In genomic region chr2:21060347-21060650, GRCm38 (mm10) we compare ENCODE assay signal across 10 mouse cellular contexts.
DNase-seq lines count a peak whose midpoint lies in the region; ATAC-seq and TF ChIP-seq lines count a peak whose summit lies in the region.
"Had no signal": no experiment of that assay in that cellular context is flagged by ENCODE, and none has a peak within 500 bp of the region (broad histone marks: within the 10 kb centered on the region; RNA-seq: fewer than 3 reads in every experiment).

No protein-coding gene starts in this region.

- peak; percentile 88 for ATAC-seq in hindbrain, embryonic 13.5 days (ENCODE audit: low FRiP score)

- no peak overlapping the region for H3K4me3 ChIP-seq in embryonic facial prominence, embryonic 10.5 days
- no peak overlapping the region for H3K4me3 ChIP-seq in hindbrain, embryonic 13.5 days
- H3K4me3 ChIP-seq: megakaryocyte, embryonic 14.5 days had no signal

- H3K36me3 ChIP-seq in embryonic facial prominence, embryonic 10.5 days (replicated peaks): no peaks in the 10 kb centered on the region
- no peaks in the 10 kb centered on the region for H3K36me3 ChIP-seq in hindbrain, embryonic 13.5 days

- H3K9ac ChIP-seq in hindbrain, embryonic 13.5 days: no peak overlapping the region

- no peak overlapping the region for H3K4me2 ChIP-seq in hindbrain, embryonic 13.5 days

- H3K9me3 ChIP-seq in embryonic facial prominence, embryonic 10.5 days: no peaks in the 10 kb centered on the region
- H3K9me3 ChIP-seq in hindbrain, embryonic 13.5 days: no peaks in the 10 kb centered on the region; the same call in 1 of the 2 replicates
- H3K9me3 ChIP-seq: megakaryocyte, embryonic 14.5 days had no signal

- peak overlapping the region; percentile 57 for H3K27ac ChIP-seq in embryonic facial prominence, embryonic 10.5 days (replicated peaks)
- H3K27ac ChIP-seq in hindbrain, embryonic 13.5 days: peak overlapping the region; percentile 74

- 62% methylated on average over 2 of the region's 2 CpGs for WGBS in embryonic facial prominence, embryonic 10.5 days
- WGBS in hindbrain, embryonic 13.5 days: 15% methylated on average over 2 of the region's 2 CpGs

- no peak for TF ChIP-seq CTCF in brain, embryonic 14.5 days (IDR thresholded peaks at IDR 0.05; ENCODE audit: borderline replicate concordance, extremely low read depth, insufficient read depth, insufficient read length)

- TF ChIP-seq POLR2A in brain, embryonic 14.5 days (IDR thresholded peaks at IDR 0.05; ENCODE audit: borderline replicate concordance, extremely low read depth, insufficient read depth, insufficient read length, poor library complexity, severe bottlenecking): no peak

- DNase-seq in brain, embryonic 14.5 days (ENCODE audit: low read depth): peak; percentile 93
- DNase-seq in embryonic facial prominence, embryonic 10.5 days (ENCODE audit: low spot score): peak; percentile 26
- DNase-seq in neural tube, embryonic 10.5 days (ENCODE audit: extremely low spot score, low spot score): peak; percentile 18
- no peak for DNase-seq in lung, postnatal 4 days
- no peak for DNase-seq in ovary, postnatal 36 days (ENCODE audit: low spot score)
- no peak for DNase-seq in urinary bladder, postnatal 4 days (ENCODE audit: low spot score in 2 of 2)
- DNase-seq: kidney, adult 11 months; thymus, postnatal 4 days had no signal

- H3K4me1 ChIP-seq in embryonic facial prominence, embryonic 10.5 days: peaks cover 14% of the 10 kb centered on the region
- H3K4me1 ChIP-seq in hindbrain, embryonic 13.5 days (replicated peaks): peaks cover 18% of the 10 kb centered on the region
- H3K4me1 ChIP-seq: megakaryocyte, embryonic 14.5 days had no signal

- H3K27me3 ChIP-seq in embryonic facial prominence, embryonic 10.5 days (replicated peaks; ENCODE audit: low read depth, poor library complexity, severe bottlenecking): no peaks in the 10 kb centered on the region
- H3K27me3 ChIP-seq in hindbrain, embryonic 13.5 days: no peaks in the 10 kb centered on the region

Comparison
In these comparisons a context has a peak if more than half of its experiments do, and no peak if none do; other contexts are left out.
1. DNase-seq: peak in brain, embryonic 14.5 days (single experiment), embryonic facial prominence, embryonic 10.5 days (single experiment) and neural tube, embryonic 10.5 days (single experiment); none in lung, postnatal 4 days (0 of 2), ovary, postnatal 36 days (single experiment) and urinary bladder, postnatal 4 days (0 of 2).